Mouse (Mus musculus): ENCODE results near the gene Ssu72.
"Not testable (repeated sequence)": the region's sequence is repeated elsewhere in the genome, so short reads cannot be mapped to it uniquely, and the experiment has no call there.

Gene Ssu72

DNA sequence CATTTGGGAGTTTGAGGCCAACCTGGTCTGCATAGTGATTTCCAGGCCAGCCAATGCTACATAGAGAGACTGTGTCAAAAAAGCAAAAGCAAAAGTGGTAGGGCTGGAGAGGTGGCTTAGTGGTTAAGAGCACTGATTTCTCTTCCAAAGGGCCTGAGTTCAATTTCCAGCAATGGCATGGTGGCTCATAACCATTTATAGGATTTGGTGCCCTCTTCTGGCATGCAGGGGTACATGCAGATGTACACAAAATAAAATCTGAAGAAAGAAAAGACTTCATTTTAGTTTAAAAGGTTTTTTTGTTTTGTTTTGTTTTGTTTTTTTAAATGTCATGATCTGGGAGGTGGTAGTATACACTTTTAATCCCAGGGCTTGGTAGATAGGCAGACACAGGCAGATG is 4.2 kb upstream of the Ssu72 start:
- DNase-seq (ENCODE audit: low spot score in 2 of 2): no peak

DNA sequence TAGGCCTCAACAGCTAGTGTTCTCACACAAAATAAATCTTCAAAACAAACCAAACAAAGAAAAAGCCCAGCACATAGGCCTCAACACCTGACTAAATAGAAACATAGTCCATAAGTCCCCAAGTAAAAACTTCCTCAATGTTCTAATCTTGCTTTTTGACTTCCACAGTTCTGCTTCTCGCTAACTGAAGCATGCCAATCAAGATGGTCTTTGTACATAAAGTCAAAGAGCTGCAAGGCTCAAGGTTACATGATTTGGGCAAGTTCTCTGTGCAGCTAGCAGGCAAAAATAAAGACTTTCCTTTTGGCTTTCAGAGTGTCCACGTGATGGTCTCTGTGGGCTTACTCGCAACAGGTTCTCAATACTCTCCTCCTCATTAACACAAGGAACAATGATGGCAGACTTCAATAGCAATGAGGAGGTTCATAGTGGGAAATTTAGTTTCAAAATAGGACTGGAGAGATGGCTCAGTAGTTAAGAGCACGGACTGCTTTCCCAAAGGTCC is 1.1 kb upstream of the Ssu72 start:
- no peak for DNase-seq (ENCODE audit: low spot score in 2 of 2)

DNA sequence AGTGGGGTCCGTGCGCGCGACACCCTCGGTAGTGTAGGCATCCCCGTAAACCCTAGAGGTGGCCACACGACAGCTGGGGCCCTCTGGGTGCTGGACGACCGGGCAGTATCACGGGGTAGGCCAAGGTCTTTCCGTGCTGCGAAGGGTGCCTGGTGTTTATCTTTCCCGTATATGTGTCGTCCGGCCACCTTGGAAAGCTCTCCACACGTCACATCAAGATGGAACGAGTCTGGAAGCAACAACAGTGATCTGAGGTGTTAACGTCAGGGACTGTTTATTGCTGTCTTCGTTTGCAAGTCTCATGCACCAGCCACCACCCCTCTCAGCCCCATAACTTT is 961 bp downstream of the Ssu72 start:
- DNase-seq (ENCODE audit: low spot score in 2 of 2): no peak

DNA sequence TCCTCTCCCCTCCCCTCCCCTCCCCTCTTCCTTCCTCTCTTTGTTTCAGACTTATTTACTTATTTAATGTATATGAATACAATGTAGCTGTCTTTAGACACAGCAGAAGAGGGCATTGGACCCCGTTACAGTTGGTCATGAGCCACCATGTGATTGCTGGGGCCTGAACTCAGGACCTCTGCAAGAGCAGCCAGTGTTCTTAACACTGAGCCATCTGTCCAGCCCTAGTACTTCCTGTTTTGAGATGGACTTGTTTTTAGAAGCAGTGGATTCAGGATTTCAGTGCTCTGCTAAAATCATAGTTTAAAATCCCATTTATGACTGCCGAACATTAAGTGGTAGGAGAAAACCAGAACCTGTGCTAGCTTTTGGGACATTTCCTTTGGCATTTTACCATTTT is 4.0 kb downstream of the Ssu72 start:
- no peak for DNase-seq (ENCODE audit: low spot score in 2 of 2)

DNA sequence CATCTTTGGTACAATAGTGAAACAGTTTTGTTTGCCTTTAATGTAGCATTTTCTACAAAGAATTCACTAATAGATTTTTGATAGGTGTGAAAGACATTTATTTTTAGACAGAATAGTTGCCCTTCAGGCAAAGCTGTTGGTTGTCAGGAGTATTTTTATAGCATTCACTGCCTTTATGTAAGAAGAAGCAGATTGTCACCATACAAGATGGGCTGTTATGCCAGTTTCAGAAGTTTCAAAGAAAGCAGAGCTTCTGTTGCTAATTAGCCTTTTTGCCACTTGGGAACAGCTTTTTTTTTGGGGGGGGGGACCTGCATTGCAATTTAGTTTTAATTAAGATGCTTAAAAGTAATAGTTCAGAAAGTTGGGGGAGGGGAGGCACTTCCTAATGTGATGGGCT is 4.4 kb downstream of the Ssu72 start:
- DNase-seq (ENCODE audit: low spot score in 2 of 2): no peak

DNA sequence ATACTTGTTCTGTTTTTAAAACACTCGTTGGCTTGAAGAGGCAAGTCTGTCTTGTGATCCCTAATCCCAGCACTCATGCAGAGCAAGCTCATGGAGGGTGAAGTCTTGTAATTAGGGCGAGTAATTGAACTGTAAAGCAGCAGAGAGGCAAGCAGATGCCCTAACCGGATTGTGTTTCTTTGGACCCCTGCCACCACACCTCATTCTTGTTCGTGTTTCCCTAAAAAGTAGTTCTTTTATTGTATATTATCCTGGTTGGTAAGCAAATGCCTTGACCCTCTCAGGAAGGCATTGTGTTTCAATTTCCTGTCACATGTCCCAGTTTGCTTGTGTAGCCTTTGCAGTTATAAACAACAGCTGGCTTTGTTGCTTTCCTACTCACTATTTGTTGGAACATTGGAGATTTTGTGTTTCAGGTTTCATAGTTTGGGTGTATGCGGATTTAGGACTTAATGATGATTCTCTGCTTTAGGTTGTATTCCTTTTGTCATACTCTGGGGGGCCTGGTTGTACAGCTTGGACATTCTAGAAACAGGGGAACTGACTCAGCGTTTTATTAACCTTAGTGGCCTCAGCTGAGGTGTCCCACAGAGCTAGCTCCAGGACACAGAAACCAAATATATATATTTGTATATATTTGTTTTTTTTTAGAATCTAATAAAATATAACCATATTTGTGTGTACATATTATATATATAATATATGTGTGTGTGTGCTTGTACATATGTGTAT is 6.1 kb downstream of the Ssu72 start:
- DNase-seq (ENCODE audit: low spot score in 2 of 2): peak in 1 of 2 experiments; percentile 19

DNA sequence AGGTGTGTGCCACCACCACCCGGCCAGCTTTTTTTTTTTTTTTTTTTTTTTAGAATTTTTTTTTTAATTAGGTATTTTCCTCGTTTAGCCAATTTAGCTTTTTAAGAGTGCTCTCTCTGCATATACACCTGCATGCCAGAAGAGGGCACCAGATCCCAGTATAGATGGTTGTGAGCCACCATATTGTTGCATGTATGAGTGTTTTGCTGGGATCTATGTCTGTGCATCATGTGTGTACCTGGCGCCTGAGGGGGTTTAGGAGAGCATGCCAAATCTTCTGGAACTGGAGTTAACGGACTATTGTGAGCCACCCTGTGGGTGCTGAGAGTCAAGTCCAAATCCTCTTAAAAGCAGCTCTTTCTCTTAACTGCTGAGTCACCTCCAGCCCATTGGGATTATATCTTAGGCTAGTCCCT is 17.1 kb downstream of the Ssu72 start:
- no peak for DNase-seq (ENCODE audit: low spot score in 2 of 2)

DNA sequence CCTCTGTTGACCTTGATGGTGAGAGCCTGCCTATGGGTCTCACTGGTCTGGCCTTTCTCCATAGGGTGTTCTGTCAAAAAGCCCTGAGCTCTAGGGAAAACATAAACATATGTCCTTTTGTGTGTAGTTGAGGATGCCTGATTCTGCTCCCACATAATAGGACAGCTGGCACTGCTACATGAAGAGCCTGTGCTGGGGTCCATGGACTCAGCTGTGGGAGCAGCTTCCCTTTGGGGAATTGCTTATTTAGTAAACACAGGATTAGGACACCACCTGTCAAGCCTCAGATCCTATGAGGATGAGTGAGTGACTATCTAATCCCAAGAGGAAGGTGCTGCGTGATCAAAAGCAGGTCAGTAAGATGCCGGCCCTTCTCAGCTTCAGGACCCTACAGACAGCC is 23.4 kb downstream of the Ssu72 start:
- DNase-seq (ENCODE audit: low spot score in 2 of 2): no peak

DNA sequence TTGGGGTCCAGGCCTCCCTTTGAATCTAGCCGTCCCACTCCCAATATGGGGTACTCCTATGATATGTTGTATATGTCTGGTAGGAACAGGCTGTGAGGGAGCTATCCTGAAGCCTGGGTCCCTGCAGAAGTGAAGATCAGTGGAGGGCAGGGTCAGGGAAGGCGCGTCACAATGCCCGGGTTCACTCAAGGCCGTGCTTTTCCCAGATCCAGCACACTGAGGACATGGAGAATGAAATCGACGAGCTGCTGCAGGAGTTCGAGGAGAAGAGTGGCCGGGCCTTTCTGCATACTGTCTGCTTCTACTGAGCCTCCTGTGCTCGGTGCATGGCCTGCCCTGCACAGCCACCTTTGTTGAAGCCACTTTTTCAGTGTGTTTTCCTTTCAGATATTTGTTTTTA is 28.7 kb downstream of the Ssu72 start:
- DNase-seq (ENCODE audit: low spot score in 2 of 2): no peak

DNA sequence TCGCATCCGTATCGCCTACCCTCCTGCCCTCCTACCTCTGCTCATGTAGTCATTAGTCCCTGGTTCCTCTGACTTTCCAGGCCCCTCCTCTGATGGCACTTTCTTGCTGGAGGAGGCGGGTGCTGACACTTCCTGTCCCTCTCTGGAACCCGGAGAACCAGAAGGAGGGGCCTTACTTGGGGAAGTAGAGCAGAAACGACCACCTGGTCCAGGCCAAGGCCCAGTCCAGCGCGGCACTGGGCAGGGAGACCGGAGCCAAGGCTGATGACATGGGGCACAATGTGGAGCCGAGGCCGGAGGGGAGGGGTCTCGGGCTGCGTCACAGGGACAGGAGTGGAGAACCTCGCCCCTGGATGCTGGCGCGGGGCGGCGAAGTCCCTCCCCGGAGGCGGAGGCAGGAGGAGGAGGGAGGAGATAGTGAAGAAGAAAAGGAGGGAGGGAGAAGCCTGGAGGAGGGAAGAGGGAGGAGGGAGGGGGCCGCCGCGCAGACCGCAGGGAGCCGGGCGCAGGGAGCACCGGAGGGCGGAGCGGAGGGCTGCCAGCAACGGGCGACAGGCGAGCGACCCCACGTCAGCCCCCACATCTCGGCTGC is 29.8 kb downstream of the Ssu72 start, which contains the start of gene Tmem240:
Tmem240 (plus strand) TSS at position 451 of the 592 bp plus-strand sequence.
- DNase-seq (ENCODE audit: low spot score in 2 of 2): peak; percentile 81 to 89

DNA sequence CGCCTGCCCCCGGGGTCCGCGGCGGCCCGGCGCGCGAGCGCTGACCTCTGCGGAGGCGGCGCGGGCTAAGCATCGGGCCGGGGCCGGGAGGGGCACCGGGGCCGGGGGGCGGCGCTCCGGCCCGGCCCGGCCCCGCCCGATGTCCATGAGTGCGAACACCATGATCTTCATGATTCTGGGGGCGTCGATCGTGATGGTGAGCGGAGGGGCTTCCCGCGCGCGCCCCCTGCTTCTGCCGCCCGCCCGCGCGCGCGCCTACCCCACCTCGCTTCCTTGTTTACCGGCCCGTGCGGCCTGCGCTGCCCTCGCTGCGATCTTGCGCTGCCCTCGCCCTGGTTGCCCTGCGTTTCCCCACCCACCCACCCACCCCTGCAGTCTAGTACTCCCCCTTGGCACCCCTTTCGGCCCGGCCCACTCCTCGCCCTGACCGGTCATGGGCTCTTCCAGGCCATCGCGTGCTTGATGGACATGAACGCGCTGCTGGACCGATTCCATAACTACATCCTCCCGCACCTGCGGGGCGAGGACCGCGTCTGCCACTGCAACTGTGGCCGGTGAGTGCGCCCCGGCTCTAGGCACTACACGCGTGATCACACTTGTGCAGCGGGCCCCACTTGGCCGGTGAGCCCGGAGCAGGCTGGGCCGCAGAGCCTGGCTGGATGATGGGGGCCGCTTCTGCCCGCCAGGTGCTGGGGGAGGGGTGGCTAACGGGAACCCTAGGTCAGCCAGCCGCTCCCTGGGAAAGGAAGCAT is 30.5 kb downstream of the Ssu72 start:
- no peak for DNase-seq (ENCODE audit: low spot score in 2 of 2)

DNA sequence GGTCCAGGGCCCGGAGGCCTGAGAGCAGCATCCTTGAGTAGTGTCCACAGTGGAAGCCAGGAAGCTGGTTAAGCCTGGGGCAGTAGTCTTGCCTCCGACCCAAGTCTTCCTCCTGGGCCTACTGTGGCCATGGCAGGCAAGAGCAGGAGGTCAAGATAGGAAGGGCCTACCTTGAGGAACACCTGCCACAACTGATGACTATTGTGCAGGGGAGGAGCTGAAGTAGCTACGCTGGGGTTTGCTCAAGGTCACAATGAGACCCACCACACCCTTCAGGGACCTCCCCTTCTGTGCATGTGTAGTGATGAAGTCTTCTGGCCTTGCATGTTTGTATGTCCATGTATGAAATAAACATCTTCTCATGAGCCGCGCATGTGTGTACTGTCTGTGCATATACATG is 31.2 kb downstream of the Ssu72 start:
- DNase-seq (ENCODE audit: low spot score in 2 of 2): no peak

DNA sequence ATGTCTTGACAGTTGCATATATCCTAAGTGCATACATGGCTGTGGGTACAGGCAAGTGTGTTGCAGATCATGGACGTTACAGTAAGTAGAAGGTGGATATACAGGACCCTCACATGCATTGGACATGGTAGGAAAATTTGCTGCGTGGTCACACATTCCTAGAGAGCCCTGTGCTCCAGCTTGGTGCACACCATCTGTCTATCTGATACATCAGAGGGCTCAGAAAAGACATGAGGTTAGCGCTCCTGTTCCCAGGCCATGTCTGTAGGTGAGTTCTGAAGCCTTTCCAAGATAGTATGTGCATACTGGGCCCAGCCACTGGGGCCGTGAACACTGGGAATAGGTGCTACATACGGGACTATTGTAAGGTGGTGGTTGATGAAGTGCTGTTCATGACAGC is 31.8 kb downstream of the Ssu72 start:
- DNase-seq (ENCODE audit: low spot score in 2 of 2): no peak

DNA sequence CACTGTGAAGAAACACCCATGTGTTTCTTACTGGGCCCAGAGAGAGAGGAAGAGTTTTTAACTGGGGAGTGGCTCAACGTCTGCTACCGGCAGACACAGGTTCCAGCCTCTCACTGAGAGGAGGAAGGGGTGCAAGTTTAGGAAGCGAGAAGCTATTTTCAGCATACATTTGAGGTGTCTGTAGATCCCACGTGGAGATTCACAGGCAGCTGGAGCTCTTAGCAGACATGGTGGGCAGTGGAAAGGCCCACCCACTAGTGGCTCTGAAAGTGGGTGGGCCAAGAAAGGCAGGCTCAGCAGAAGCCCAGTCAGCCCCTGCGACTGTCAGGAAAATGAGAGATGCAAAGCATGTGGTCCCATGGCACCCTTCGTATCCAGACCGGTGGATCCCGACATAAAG is 33.7 kb downstream of the Ssu72 start:
- DNase-seq (ENCODE audit: low spot score in 2 of 2): peak in 1 of 2 experiments; percentile 51

DNA sequence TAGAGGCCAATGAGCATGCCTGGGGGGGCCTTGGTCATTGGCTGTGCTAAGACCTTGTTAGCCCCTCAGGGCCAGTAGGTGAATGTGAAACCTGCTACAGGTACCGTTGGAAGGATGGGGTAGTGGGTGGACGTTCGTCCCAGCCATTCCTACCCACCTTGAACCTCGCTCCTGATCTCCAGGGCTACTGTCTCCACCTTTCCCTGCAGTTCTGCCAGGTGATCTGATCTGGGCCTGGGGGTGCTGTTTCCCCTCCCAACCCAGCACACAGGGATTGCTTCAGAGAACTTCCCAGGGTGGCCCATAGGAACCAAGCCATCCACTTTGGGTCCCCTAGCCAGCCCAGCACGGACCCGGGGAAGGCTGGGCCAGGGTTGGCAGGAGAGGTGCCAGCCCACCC is 34.6 kb downstream of the Ssu72 start:
- DNase-seq (ENCODE audit: low spot score in 2 of 2): no peak

DNA sequence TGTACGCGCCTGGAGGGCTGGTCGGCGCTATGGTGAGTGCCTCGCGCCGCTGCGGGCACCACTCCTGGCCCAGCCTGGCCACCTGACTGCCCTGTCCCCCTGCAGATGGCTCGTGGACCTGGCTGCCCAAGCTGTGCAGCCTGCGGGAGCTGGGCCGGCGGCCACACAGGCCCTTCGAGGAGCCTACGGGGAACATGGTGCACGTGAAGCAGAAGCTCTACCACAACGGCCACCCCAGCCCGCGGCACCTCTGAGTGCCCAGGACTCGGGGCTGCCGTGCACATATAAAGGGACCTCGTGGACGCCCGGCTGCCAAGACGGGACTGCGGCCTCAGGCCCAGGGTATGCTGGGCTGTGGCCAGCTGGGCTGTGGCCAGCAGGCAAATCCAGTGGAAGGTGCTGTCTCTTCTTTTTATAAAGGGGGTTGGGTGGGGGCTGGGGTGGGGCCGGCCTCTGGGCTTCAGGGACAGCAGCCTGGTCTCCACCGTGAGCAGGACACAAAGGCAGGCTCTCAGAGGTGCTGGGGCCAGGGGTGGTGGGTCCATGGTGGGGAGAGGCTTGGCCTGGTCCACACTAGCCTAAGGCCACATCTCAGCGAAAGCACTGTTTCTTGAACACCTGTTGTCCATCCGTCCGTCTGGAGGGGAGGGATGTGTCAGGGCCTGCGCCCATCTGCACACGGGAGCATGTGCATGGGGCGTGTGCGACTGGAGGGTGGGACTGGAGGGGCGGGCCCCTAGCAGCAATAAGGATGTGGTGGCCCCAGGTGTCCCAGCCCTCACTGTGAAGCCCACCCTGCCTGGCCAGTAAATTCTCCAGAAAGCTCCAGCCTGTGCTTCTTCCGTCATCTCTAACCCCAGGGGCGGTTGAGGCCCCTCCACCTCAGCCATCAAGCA is 35.4 kb downstream of the Ssu72 start:
- no peak for DNase-seq (ENCODE audit: low spot score in 2 of 2)

DNA sequence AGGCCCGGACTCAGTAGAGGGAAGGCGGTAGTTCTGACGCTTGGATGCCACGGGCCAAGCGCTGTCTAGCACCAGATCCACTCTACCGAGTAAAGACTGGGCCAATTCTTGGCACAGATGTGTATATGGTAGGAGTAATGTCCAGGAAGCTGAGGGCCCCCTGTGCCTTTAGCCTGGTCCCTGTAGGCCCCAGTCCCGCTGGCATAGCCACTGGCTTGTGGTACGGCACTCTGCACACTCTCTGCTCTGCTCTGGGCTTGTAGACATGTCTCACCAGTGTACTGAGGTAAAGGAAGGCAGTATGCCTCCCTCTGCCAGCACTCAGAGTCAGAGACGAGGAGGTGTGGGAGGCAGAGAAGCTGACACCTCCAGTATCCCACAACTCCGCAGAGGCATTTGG is 36.1 kb downstream of the Ssu72 start:
- DNase-seq (ENCODE audit: low spot score in 2 of 2): not testable (repeated sequence)

DNA sequence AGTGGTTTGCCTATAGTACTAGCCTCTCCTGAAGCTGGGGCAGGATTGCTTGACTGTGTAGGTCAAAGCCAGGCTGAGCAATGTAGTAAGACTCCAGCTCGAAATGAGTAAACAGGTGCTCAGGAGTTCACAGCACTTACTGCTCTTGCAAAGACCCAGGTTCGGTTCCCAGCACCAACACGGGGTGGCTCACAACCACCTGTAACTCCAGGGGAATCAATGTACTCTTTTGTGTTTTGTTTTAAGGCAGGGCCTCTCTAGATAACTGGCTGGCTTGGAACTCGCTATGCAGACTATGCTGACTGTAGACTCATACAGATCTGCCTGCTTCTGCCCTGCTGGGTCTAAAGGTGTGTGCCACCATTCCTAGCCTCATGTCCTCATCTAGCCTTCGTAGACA is 38.1 kb downstream of the Ssu72 start:
- DNase-seq (ENCODE audit: low spot score in 2 of 2): no peak

DNA sequence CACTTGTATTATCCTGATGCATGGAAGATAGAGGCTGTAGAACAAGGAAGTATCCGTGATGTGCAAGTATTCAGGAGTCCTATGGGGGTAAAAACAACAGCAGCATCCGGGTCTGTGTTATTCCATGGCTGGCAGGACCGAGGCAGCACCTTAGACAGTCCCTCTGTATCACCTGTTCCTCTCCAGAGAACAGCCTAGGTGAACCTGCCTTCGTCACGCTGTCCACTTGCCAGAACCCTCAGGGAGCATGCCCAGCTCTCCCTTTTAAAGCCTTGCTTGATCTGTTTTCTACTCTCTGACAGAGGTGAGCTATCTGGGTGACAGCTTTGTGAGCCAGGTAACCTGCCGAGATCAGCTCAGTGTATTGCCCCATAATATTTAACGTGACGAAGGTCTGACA is 39.9 kb downstream of the Ssu72 start:
- no peak for DNase-seq (ENCODE audit: low spot score in 2 of 2)

DNA sequence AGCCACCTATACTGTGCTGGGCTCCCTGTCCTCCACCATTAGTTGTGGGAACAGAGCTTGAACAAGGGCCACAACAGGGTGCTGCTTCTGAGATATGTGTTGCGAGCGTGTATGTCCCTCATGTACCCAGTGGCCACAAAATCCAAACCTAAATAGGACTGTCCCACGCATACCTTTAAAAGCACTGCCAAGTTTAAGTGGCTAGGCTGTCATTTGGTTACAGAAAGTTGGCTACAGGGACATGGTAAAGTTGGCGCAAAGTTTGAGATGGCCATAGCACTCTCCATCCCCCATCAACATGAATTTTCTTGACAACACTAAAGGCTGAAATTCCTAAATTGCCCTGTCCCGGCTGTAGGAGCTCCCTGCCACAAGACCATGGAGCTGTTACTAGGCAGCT is 40.5 kb downstream of the Ssu72 start:
- DNase-seq (ENCODE audit: low spot score in 2 of 2): no peak

DNA sequence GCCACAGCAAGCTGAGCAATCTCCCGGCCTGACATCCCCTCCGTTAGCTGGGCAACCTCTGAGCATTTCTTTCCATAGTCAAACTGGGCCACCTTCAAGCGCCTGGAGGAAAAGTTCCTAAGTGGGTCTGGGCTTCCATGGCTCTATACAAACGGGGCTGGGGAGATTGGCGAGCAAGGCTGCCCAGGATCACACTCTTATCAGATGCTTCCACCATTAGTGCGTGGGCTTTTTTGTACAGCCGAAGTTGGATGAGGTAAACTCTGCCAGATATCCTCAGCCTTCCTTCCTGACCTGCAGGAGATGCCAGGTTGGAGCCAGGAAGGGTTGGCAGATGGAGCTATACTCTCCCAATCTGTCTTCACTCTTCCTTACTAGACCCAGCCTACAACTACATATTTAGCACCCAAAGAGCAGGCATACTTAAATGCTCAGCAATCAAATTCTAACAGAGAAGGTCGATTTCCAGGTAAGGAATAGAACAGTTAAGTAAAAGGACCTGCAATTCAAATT is 41.5 kb downstream of the Ssu72 start:
- no peak for DNase-seq (ENCODE audit: low spot score in 2 of 2)

All from left cerebral cortex, adult 9 months (tissue).